Mouse (Mus musculus) heart, embryonic 16.5 days (tissue): ENCODE results near the gene Slc4a3. TPM values are rescaled to one million over a fixed set of nuclear protein-coding genes. Genes with fewer than 3 reads are reported as not detected.

Source experiments
- ATAC-seq: fragments of 200-750 bp; cut with Nextera tagmentation; replicated peaks from 2 replicates; pipeline ENCODE4 v1.8.0; 2017; ENCODE audit warnings: moderate number of reproducible peaks; ENCODE audit not compliant: insufficient read depth, low FRiP score; ENCODE audit errors: extremely low read depth
- H3K27ac ChIP-seq: fragments of 300-500 bp; sonication (generic); 2 replicates; pipeline ENCODE4 v1.5.1; 2014; ENCODE audit warnings: mild to moderate bottlenecking, low read length, control low read depth, moderate library complexity
- H3K27me3 ChIP-seq: fragments of 300-500 bp; sonication (generic); 2 replicates; pipeline ENCODE4 v1.6.1; 2014; ENCODE audit warnings: low read length, mixed read lengths; ENCODE audit not compliant: control insufficient read depth, insufficient read depth
- H3K36me3 ChIP-seq: fragments of 300-500 bp; sonication (generic); 2 replicates; pipeline ENCODE4 v1.6.1; 2014; ENCODE audit not compliant: control insufficient read depth, insufficient read depth
- H3K4me1 ChIP-seq: fragments of 300-500 bp; sonication (generic); 2 replicates; pipeline ENCODE4 v1.6.1; 2014; ENCODE audit warnings: low read length, mixed read lengths; ENCODE audit not compliant: control insufficient read depth, insufficient read depth
- H3K4me2 ChIP-seq: fragments of 300-500 bp; sonication (generic); 2 replicates; pipeline ENCODE4 v1.6.1; 2014; ENCODE audit warnings: low read depth, mild to moderate bottlenecking, control low read depth, low read length
- H3K4me3 ChIP-seq: fragments of 300-500 bp; sonication (generic); 2 replicates; pipeline ENCODE4 v1.5.1; 2014; ENCODE audit warnings: mild to moderate bottlenecking, control low read depth, low read length
- H3K9ac ChIP-seq: fragments of 300-500 bp; sonication (generic); 2 replicates; pipeline ENCODE4 v1.6.1; 2014; ENCODE audit warnings: low read length, control low read depth
- H3K9me3 ChIP-seq: fragments of 300-500 bp; sonication (generic); replicated peaks from 2 replicates; pipeline ENCODE4 v1.6.1; 2016; ENCODE audit warnings: low read length; ENCODE audit not compliant: control insufficient read depth
- WGBS: fragments of 180-500 bp; shearing (Covaris S2); extraction: QIAGEN DNeasy Blood & Tissue Kit; methylation state at CpG from one replicate; pipeline ENCODE4 v1.1.7; 2014; 5-methylcytosine and 5-hydroxymethylcytosine counted together
- polyA plus RNA-seq: library from polyadenylated mRNA; unstranded; fragments of >200 nt; fragmentation: Nextera tagmentation; extraction: Ambion mirVana; gene quantifications from 2 replicates; pipeline ENCODE4 v1.2.1, GENCODE M21; 2015

The Slc4a3 gene
- polyA plus RNA-seq, 1 experiment from 2014 or later = 33.3 TPM

- Histone ChIP-seq H3K9ac (no peak overlapping the region), H3K27ac (peak overlapping the region; percentile 14; the same call in 1 of the 2 replicates), H3K4me1 (peaks cover 28% of the 10 kb centered on the region), H3K27me3 (no peaks in the 10 kb centered on the region), H3K4me3 (no peak overlapping the region), H3K4me2 (no peak overlapping the region), H3K36me3 (no peaks in the 10 kb centered on the region), H3K9me3 (0 out of 2 replicates have a peak, but pooled peaks cover 3% of the 10 kb centered on the region)
- ATAC-seq = no peak
- 35% methylated on average over 5 of the region's 5 CpGs for WGBS
Observed at GRCm38 (mm10) chr1:75564916-75565315, 18.9 kb downstream of the Slc4a3 start.

GRCm38 (mm10) chr1:75565616-75566015 lies 19.6 kb downstream of the Slc4a3 start:
- peak overlapping the region; percentile 11; the same call in 1 of the 2 replicates for H3K4me2 ChIP-seq
- no peaks in the 10 kb centered on the region for H3K27me3 ChIP-seq
- WGBS = 40% methylated on average over 9 of the region's 9 CpGs
- H3K4me1 ChIP-seq = peaks cover 34% of the 10 kb centered on the region
- no peak for ATAC-seq
- H3K36me3 ChIP-seq = no peaks in the 10 kb centered on the region
- H3K27ac ChIP-seq = peak overlapping the region; percentile 79
- H3K4me3 ChIP-seq = no peak overlapping the region
- 0 out of 2 replicates have a peak overlapping the region, but pooled peaks have one; percentile 5 for H3K9ac ChIP-seq
- 0 out of 2 replicates have a peak, but pooled peaks cover 3% of the 10 kb centered on the region for H3K9me3 ChIP-seq

DNA sequence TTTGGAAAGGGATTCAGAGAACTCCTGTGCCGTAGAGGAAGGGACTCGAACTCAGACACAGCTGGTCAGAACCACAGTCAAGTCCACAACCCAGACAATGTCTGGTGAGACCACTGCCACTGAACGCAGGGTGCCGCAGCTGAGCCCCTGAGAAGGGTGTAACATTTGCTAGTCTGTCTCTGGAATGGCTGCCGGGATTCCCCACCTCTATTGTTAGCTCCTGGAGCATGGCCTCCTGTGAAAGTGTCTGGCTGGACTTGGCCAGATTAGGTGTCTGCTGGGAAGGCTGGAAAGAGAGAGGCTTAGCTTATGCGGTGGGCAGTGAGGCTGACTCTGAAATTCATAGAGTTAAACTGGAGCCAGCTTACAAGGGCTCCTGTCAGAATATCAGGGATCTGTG lies 24.3 kb downstream of the Slc4a3 start:
- Histone ChIP-seq H3K4me3 (no peak overlapping the region), H3K36me3 (no peaks in the 10 kb centered on the region), H3K27ac (peak overlapping the region; percentile 89), H3K4me1 (peaks cover 29% of the 10 kb centered on the region), H3K9ac (peak overlapping the region; percentile 20; the same call in 1 of the 2 replicates), H3K4me2 (no peak overlapping the region), H3K9me3 (no peaks in the 10 kb centered on the region), H3K27me3 (no peaks in the 10 kb centered on the region)
- 41% methylated on average over 6 of the region's 6 CpGs for WGBS
- ATAC-seq = peak; percentile 83

GRCm38 (mm10) chr1:75572776-75573175 lies 26.7 kb downstream of the Slc4a3 start:
- Histone ChIP-seq H3K9me3 (no peaks in the 10 kb centered on the region), H3K4me2 (no peak overlapping the region), H3K4me1 (peaks cover 21% of the 10 kb centered on the region), H3K9ac (no peak overlapping the region), H3K27ac (no peak overlapping the region), H3K4me3 (no peak overlapping the region), H3K27me3 (no peaks in the 10 kb centered on the region), H3K36me3 (no peaks in the 10 kb centered on the region)
- 88% methylated on average over 6 of the region's 6 CpGs for WGBS
- ATAC-seq = no peak

DNA sequence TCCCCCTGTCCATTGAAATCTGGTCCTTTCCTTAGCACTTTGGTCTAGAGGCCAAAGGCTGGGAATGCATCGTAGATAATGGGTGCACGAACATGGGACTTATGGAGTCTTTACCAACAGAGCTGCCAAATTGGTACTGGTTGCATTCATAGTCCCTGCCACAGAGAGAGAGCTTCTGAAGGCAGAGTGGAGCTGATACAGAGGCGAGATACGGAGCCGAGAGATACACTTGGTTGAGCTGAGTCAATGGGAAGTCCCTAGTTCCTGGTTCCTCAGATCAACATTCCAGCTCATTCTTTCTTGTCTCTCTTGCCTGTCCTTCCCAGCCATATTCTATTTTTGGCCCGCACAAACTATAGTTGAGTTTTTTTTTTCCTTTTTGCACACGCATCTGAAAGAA lies 27.6 kb downstream of the Slc4a3 start:
- Histone ChIP-seq H3K27me3 (no peaks in the 10 kb centered on the region), H3K4me3 (no peak overlapping the region), H3K4me1 (peaks cover 21% of the 10 kb centered on the region), H3K9ac (no peak overlapping the region), H3K9me3 (no peaks in the 10 kb centered on the region), H3K36me3 (no peaks in the 10 kb centered on the region), H3K27ac (no peak overlapping the region), H3K4me2 (no peak overlapping the region)
- no peak for ATAC-seq
- 48% methylated on average over 7 of the region's 7 CpGs for WGBS

GRCm38 (mm10) chr1:75574476-75575310 lies 28.6 kb downstream of the Slc4a3 start:
- Histone ChIP-seq H3K4me1 (peaks cover 21% of the 10 kb centered on the region), H3K36me3 (no peaks in the 10 kb centered on the region), H3K4me3 (no peak overlapping the region), H3K9me3 (no peaks in the 10 kb centered on the region), H3K4me2 (no peak overlapping the region), H3K27me3 (no peaks in the 10 kb centered on the region), H3K27ac (no peak overlapping the region), H3K9ac (no peak overlapping the region)
- WGBS = 74% methylated on average over 17 of the region's 17 CpGs
- ATAC-seq = no peak

- Histone ChIP-seq H3K9me3 (no peaks in the 10 kb centered on the region), H3K4me1 (no peaks in the 10 kb centered on the region), H3K4me3 (no peak overlapping the region), H3K36me3 (no peaks in the 10 kb centered on the region), H3K27me3 (no peaks in the 10 kb centered on the region), H3K4me2 (no peak overlapping the region), H3K27ac (no peak overlapping the region), H3K9ac (no peak overlapping the region)
- no peak for ATAC-seq
- 62% methylated on average over 7 of the region's 7 CpGs for WGBS
Observed at GRCm38 (mm10) chr1:75581936-75582624, 36.0 kb downstream of the Slc4a3 start.

DNA sequence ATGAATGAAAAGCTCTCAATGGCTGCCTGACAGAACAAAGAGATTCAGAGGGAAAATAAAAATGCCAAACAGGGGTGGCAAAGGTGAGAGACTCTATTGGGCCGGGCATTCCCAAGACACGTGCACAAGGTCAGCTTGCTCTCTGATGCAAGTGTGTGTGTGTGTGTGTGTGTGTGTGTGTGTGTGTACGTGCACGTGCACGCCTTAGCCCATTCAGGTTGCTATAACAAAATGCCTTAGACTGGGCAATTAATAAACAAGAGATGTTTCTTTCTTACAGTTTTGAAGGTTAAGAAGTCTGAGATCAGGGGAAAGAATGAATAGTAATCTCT lies 36.5 kb downstream of the Slc4a3 start:
- Histone ChIP-seq H3K27ac (no peak overlapping the region), H3K4me2 (no peak overlapping the region), H3K9ac (no peak overlapping the region), H3K4me1 (no peaks in the 10 kb centered on the region), H3K4me3 (no peak overlapping the region), H3K27me3 (no peaks in the 10 kb centered on the region), H3K9me3 (no peaks in the 10 kb centered on the region), H3K36me3 (no peaks in the 10 kb centered on the region)
- ATAC-seq = no peak
- WGBS = 79% methylated on average over 5 of the region's 5 CpGs

DNA sequence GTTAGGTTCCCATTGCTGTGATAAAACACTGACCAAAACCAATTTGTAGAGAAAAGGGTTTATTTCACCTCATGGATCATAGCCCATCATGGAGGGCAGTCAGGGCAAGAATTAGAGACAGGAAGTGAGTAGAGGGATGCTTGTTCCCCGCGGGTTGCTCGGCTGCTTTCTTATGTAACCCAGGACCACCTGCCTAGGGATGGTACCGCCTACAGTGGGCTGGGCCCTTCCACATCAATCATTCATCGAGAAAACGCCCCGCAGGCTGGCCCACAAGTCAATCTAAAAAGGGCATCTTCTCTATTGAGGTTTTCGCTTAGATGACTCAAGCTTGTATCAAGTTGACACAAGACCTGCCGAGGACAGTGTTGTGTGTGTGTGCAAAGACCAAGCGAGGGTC lies 37.0 kb downstream of the Slc4a3 start:
- 73% methylated on average over 10 of the region's 10 CpGs for WGBS
- no peak for ATAC-seq

More for the DNA sequence above, 37.0 kb downstream of the Slc4a3 start:
- Histone ChIP-seq H3K36me3 (no peaks in the 10 kb centered on the region), H3K4me3 (no peak overlapping the region), H3K4me2 (no peak overlapping the region), H3K9me3 (no peaks in the 10 kb centered on the region), H3K27ac (no peak overlapping the region), H3K27me3 (no peaks in the 10 kb centered on the region), H3K9ac (no peak overlapping the region), H3K4me1 (peaks cover 3% of the 10 kb centered on the region)
